Mouse (Mus musculus) ES-E14 (cell line): ENCODE results near the gene Zcchc18.

Experiments used
- HCFC1 ChIP-seq: IDR thresholded peaks from 2 replicates; pipeline ENCODE4 v1.6.1; 2012; ENCODE audit warnings: low read length, inconsistent platforms, borderline replicate concordance; ENCODE audit not compliant: insufficient read depth
- MAFK ChIP-seq: IDR thresholded peaks from 2 replicates; pipeline ENCODE4 v1.6.1; 2014; ENCODE audit warnings: mild to moderate bottlenecking, low read depth, low read length, inconsistent platforms; ENCODE audit not compliant: insufficient read depth
- ZC3H11A ChIP-seq: IDR thresholded peaks from 2 replicates; pipeline ENCODE4 v1.6.1; 2012; ENCODE audit warnings: low read depth, mild to moderate bottlenecking, inconsistent platforms, low read length, borderline replicate concordance

DNA sequence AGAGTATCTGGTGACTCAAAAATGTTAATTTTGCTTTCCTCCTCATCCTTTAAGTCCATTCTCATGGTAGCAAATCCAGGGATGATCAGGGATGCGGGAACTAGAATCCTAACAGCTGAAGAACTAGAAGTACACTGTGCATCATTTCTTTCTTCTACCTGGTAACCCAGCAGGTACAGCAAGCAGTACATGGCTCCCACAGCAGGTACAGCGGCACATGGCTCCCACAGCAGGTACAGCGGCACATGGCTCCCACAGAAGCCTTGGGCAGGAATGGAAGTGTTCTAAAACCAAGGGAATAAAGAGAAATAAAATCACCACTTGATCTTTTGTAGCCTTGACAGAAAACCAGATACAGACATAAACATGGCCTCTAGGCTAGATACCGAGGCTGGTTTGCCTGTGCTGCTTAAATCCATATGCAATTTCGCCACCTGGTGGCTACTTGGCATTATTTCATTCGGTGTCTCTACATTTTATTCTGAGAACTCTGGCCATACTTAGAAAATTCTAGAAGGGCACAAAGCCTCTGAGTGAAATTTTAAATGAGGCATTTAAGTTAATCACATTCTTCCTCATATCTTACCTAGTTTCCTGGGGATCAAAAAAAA, 22.2 kb downstream of the Zcchc18 start:
- TF ChIP-seq MAFK (no peak), ZC3H11A (no peak), HCFC1 (no peak)
